Mouse (Mus musculus) midbrain, embryonic 16.5 days (tissue): ENCODE data around the gene Chrm1. TPM values are rescaled to one million over a fixed set of nuclear protein-coding genes. Genes with fewer than 3 reads are reported as not detected.

ENCODE experiments used
- ATAC-seq: fragments of 200-750 bp; cut with Nextera tagmentation; 2 replicates; pipeline ENCODE4 v1.8.0; 2017; ENCODE audit warnings: moderate TSS enrichment
- H3K27ac ChIP-seq: fragments of 300-500 bp; sonication (generic); 2 replicates; pipeline ENCODE4 v1.5.1; 2014; ENCODE audit warnings: mild to moderate bottlenecking, low read length, mixed read lengths
- H3K27me3 ChIP-seq: fragments of 300-500 bp; sonication (generic); 2 replicates; pipeline ENCODE4 v1.6.1; 2014; ENCODE audit warnings: low read depth, low read length, mixed read lengths; ENCODE audit not compliant: control insufficient read depth, insufficient read depth
- H3K36me3 ChIP-seq: fragments of 300-500 bp; sonication (generic); 2 replicates; pipeline ENCODE4 v1.6.1; 2014; ENCODE audit warnings: mild to moderate bottlenecking, low read length, moderate library complexity, mixed read lengths; ENCODE audit not compliant: control insufficient read depth, insufficient read depth
- H3K4me1 ChIP-seq: fragments of 300-500 bp; sonication (generic); 2 replicates; pipeline ENCODE4 v1.6.1; 2014; ENCODE audit warnings: mild to moderate bottlenecking, low read length, mixed read lengths; ENCODE audit not compliant: control insufficient read depth, insufficient read depth
- H3K4me2 ChIP-seq: fragments of 300-500 bp; sonication (generic); 2 replicates; pipeline ENCODE4 v1.6.1; 2014; ENCODE audit warnings: mild to moderate bottlenecking, low read length, mixed read lengths
- H3K4me3 ChIP-seq: fragments of 300-500 bp; sonication (generic); 2 replicates; pipeline ENCODE4 v1.5.1; 2014; ENCODE audit warnings: low read depth, mild to moderate bottlenecking, low read length, moderate library complexity, mixed read lengths
- H3K9ac ChIP-seq: fragments of 300-500 bp; sonication (generic); 2 replicates; pipeline ENCODE4 v1.6.1; 2014; ENCODE audit warnings: low read depth, low read length, mixed read lengths
- H3K9me3 ChIP-seq: fragments of 300-500 bp; sonication (generic); replicated peaks from 2 replicates; pipeline ENCODE4 v1.6.1; 2014; ENCODE audit warnings: mild to moderate bottlenecking, low read length, mixed read lengths; ENCODE audit not compliant: control insufficient read depth, poor library complexity, severe bottlenecking
- WGBS: fragments of 180-500 bp; shearing (Covaris S2); extraction: QIAGEN DNeasy Blood & Tissue Kit; methylation state at CpG from one replicate; pipeline ENCODE4 v1.1.7; 2014; 5-methylcytosine and 5-hydroxymethylcytosine counted together
- polyA plus RNA-seq: library from polyadenylated mRNA; unstranded; fragments of >200 nt; fragmentation: Nextera tagmentation; extraction: Ambion mirVana; gene quantifications from 2 replicates; pipeline ENCODE4 v1.2.1, GENCODE M21; 2015

Gene Chrm1
- polyA plus RNA-seq: 0.53 and 0.65 TPM in 2 replicates

DNA sequence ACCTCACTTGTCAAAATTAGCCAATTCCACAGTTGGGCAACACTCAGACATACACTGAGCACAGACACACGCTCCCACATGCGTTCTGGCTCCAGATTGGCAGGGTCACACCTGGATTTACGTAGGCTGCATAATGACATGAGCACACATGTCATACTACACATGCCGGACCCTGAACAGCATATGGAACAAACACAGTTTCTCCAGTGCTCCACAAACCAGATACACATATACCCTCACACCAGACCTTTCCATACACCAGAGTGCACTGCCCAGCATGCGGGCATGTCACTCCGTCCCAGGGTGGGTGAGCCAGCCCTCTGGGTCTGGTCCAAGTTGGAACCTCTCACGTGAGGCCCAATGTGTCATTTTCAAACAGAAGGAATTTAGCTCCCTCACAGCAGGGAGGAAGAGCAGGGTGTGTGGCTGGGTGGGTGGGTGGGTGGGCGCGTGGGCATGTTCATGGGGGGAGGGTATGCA is at the start of gene Chrm1:
Gene Chrm1 (plus strand): TSS at position 430 of the 480 bp plus-strand sequence.
- Histone ChIP-seq H3K4me3 (peak within 1 kb of the TSS; percentile 47; the same call in 1 of the 2 replicates), H3K27me3 (no peaks in the 10 kb centered on the region), H3K4me1 (peaks cover 4% of the 10 kb centered on the region; the same call in 1 of the 2 replicates), H3K4me2 (peak within 1 kb of the TSS; percentile 90), H3K27ac (no peak within 1 kb of the TSS), H3K9me3 (no peaks in the 10 kb centered on the region), H3K36me3 (no peaks in the 10 kb centered on the region), H3K9ac (no peak within 1 kb of the TSS)
- ATAC-seq: no peak
- 72% methylated on average over 9 of the region's 9 CpGs for WGBS

GRCm38 (mm10) chr19:8614343-8614742 is 49.2 kb upstream of the Chrm1 start:
- WGBS: 45% methylated on average over 2 of the region's 2 CpGs

GRCm38 (mm10) chr19:8616314-8616713 is 47.3 kb upstream of the Chrm1 start:
- ATAC-seq: no peak
- H3K4me1 ChIP-seq: no peaks in the 10 kb centered on the region
- no peak overlapping the region for H3K4me3 ChIP-seq
- H3K27ac ChIP-seq: no peak overlapping the region
- no peaks in the 10 kb centered on the region for H3K27me3 ChIP-seq
- no peak overlapping the region for H3K9ac ChIP-seq
- H3K4me2 ChIP-seq: no peak overlapping the region
- no peaks in the 10 kb centered on the region for H3K9me3 ChIP-seq
- WGBS: 71% methylated on average over 4 of the region's 4 CpGs
- H3K36me3 ChIP-seq: no peaks in the 10 kb centered on the region

More at GRCm38 (mm10) chr19:8614343-8614742, 49.2 kb upstream of the Chrm1 start:
- Histone ChIP-seq H3K4me1 (no peaks in the 10 kb centered on the region), H3K27ac (no peak overlapping the region), H3K4me3 (no peak overlapping the region), H3K27me3 (no peaks in the 10 kb centered on the region), H3K9ac (no peak overlapping the region), H3K36me3 (no peaks in the 10 kb centered on the region), H3K4me2 (no peak overlapping the region), H3K9me3 (no peaks in the 10 kb centered on the region)
- no peak for ATAC-seq

DNA sequence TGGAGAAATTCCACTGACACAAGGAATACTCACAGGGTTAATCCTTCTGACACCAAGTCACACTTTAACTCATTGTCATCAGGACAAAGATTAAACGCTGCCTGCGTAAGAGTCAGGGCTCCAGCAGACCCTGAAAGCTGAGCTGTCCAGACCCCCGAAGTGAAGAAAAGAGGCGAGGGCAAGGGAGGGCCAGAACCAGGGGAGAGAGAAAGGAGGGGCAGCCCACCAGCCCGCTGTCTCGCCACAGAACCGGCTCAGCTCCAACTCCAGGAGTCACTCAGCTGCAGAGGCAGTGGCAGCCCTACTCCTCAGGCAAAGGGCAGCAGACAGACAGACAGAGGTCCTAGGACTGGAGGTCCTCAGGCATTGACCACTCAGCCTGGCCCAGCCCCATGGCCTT is 45.7 kb upstream of the Chrm1 start, which contains the start of gene Slc22a6:
Gene Slc22a6 (plus strand): TSS at position 136 of the 400 bp plus-strand sequence.
- H3K4me3 ChIP-seq: no peak within 1 kb of the TSS
- no peaks in the 10 kb centered on the region for H3K9me3 ChIP-seq
- ATAC-seq: no peak
- no peaks in the 10 kb centered on the region for H3K27me3 ChIP-seq
- no peaks in the 10 kb centered on the region for H3K36me3 ChIP-seq
- H3K4me2 ChIP-seq: no peak within 1 kb of the TSS
- H3K4me1 ChIP-seq: no peaks in the 10 kb centered on the region
- no peak within 1 kb of the TSS for H3K27ac ChIP-seq
- no peak within 1 kb of the TSS for H3K9ac ChIP-seq
- WGBS: 4% methylated on average over 7 of the region's 7 CpGs

GRCm38 (mm10) chr19:8621098-8621497 is 42.5 kb upstream of the Chrm1 start:
- no peak for ATAC-seq
- H3K9me3 ChIP-seq: no peaks in the 10 kb centered on the region
- no peak overlapping the region for H3K27ac ChIP-seq
- H3K4me1 ChIP-seq: no peaks in the 10 kb centered on the region
- H3K36me3 ChIP-seq: no peaks in the 10 kb centered on the region
- H3K27me3 ChIP-seq: no peaks in the 10 kb centered on the region
- H3K4me3 ChIP-seq: no peak overlapping the region
- WGBS: 92% methylated on average over 7 of the region's 7 CpGs
- H3K9ac ChIP-seq: no peak overlapping the region
- no peak overlapping the region for H3K4me2 ChIP-seq

DNA sequence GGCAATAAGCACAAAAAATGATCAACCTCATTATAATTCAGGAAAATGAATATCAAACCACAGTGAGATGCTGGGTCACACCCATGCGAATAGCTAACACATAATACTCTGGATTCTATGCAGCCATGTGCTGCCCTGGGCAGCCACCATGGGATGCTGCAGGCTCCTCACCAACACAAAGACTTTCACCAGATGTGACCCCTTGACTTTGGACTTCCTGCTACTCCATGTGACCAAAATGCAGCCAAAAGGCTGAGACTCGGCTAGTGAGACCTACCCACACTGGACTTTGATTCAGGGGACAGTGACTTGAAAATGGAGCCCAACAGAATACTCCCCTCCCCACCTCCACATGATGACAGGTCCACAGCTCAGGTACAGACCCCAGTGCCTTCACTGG is 33.3 kb upstream of the Chrm1 start:
- Histone ChIP-seq H3K36me3 (no peaks in the 10 kb centered on the region), H3K4me1 (no peaks in the 10 kb centered on the region), H3K4me2 (no peak overlapping the region), H3K9me3 (no peaks in the 10 kb centered on the region), H3K9ac (no peak overlapping the region), H3K4me3 (no peak overlapping the region), H3K27ac (no peak overlapping the region), H3K27me3 (no peaks in the 10 kb centered on the region)
- no peak for ATAC-seq
- 84% methylated on average over 2 of the region's 2 CpGs for WGBS

- Histone ChIP-seq H3K36me3 (no peaks in the 10 kb centered on the region), H3K9me3 (no peaks in the 10 kb centered on the region), H3K4me2 (no peak overlapping the region), H3K27me3 (no peaks in the 10 kb centered on the region), H3K27ac (no peak overlapping the region), H3K4me3 (no peak overlapping the region), H3K4me1 (no peaks in the 10 kb centered on the region), H3K9ac (no peak overlapping the region)
- ATAC-seq: no peak
- 80% methylated on average over 6 of the region's 6 CpGs for WGBS
Measured at GRCm38 (mm10) chr19:8630826-8631225, 32.8 kb upstream of the Chrm1 start.

GRCm38 (mm10) chr19:8632029-8632428 is 31.6 kb upstream of the Chrm1 start:
- Histone ChIP-seq H3K4me2 (no peak overlapping the region), H3K4me3 (no peak overlapping the region), H3K4me1 (no peaks in the 10 kb centered on the region), H3K27me3 (no peaks in the 10 kb centered on the region), H3K36me3 (no peaks in the 10 kb centered on the region), H3K9me3 (no peaks in the 10 kb centered on the region), H3K9ac (no peak overlapping the region), H3K27ac (no peak overlapping the region)
- no peak for ATAC-seq
- 70% methylated on average over 1 of the region's 1 CpGs for WGBS

- H3K9ac ChIP-seq: no peak overlapping the region
- 70% methylated on average over 5 of the region's 5 CpGs for WGBS
- no peaks in the 10 kb centered on the region for H3K27me3 ChIP-seq
- no peaks in the 10 kb centered on the region for H3K9me3 ChIP-seq
- H3K4me3 ChIP-seq: no peak overlapping the region
- no peaks in the 10 kb centered on the region for H3K36me3 ChIP-seq
- ATAC-seq: no peak
- H3K4me2 ChIP-seq: no peak overlapping the region
- H3K27ac ChIP-seq: no peak overlapping the region
- H3K4me1 ChIP-seq: no peaks in the 10 kb centered on the region
Measured at GRCm38 (mm10) chr19:8642086-8642485, 21.5 kb upstream of the Chrm1 start.
